Mouse (Mus musculus) intestine, embryonic 16.5 days (tissue): ENCODE data around the gene Rad9a. TPM values are rescaled to one million over a fixed set of nuclear protein-coding genes. Genes with fewer than 3 reads are reported as not detected.

Experiments used
- ATAC-seq: fragments of 200-750 bp; cut with Nextera tagmentation; 2 replicates; pipeline ENCODE4 v1.8.0; 2017; ENCODE audit warnings: moderate TSS enrichment, moderate library complexity
- H3K27ac ChIP-seq: fragments of 300-500 bp; sonication (generic); 2 replicates; pipeline ENCODE4 v1.5.1; 2014; ENCODE audit warnings: mild to moderate bottlenecking, low read length
- H3K27me3 ChIP-seq: fragments of 300-500 bp; sonication (generic); replicated peaks from 2 replicates; pipeline ENCODE4 v1.6.1; 2014; ENCODE audit warnings: low read length, control low read depth, mixed read lengths; ENCODE audit not compliant: control insufficient read depth, insufficient read depth
- H3K36me3 ChIP-seq: fragments of 300-500 bp; sonication (generic); 2 replicates; pipeline ENCODE4 v1.6.1; 2014; ENCODE audit warnings: low read length, control low read depth; ENCODE audit not compliant: control insufficient read depth, insufficient read depth
- H3K4me1 ChIP-seq: fragments of 300-500 bp; sonication (generic); 2 replicates; pipeline ENCODE4 v1.6.1; 2014; ENCODE audit warnings: low read length, control low read depth, mixed read lengths; ENCODE audit not compliant: control insufficient read depth, insufficient read depth
- H3K4me2 ChIP-seq: fragments of 300-500 bp; sonication (generic); 2 replicates; pipeline ENCODE4 v1.6.1; 2014; ENCODE audit warnings: low read depth, low read length, control low read depth
- H3K4me3 ChIP-seq: fragments of 300-500 bp; sonication (generic); 2 replicates; pipeline ENCODE4 v1.5.1; 2014; ENCODE audit warnings: mild to moderate bottlenecking, low read length
- H3K9ac ChIP-seq: fragments of 300-500 bp; sonication (generic); 2 replicates; pipeline ENCODE4 v1.6.1; 2014; ENCODE audit warnings: low read depth, low read length
- H3K9me3 ChIP-seq: fragments of 300-500 bp; sonication (generic); 2 replicates; pipeline ENCODE4 v1.6.1; 2016; ENCODE audit warnings: low read length, control low read depth; ENCODE audit not compliant: control insufficient read depth
- WGBS: fragments of 180-500 bp; shearing (Covaris S2); extraction: QIAGEN DNeasy Blood & Tissue Kit; methylation state at CpG from one replicate; pipeline ENCODE4 v1.1.7; 2014; 5-methylcytosine and 5-hydroxymethylcytosine counted together
- polyA plus RNA-seq: library from polyadenylated mRNA; unstranded; fragments of >200 nt; fragmentation: Nextera tagmentation; extraction: Ambion mirVana; gene quantifications from 2 replicates; pipeline ENCODE4 v1.2.1, GENCODE M21; 2015

Gene Rad9a
- polyA plus RNA-seq, 1 experiment from 2014 or later = 34.2 TPM

DNA sequence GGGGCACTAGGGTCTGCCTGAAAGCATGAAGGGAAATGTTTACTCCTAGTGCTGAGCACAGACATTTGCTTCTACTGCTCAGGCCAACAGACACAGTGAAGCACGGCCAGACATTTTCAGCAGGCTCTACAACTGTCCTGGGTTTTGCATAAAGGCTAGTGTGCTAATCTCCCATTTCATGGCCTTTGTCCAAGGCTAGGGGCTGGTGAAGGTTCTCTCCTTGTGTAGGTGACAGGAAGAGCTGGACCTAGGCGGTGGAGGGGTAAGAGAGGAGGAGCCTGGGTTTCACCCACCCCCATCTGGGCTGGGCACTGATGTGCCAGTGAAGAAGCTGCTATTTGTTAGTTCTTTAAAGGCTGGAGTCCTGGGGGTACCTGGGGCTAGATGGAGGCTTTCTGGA, 36.7 kb downstream of the Rad9a start:
- Histone ChIP-seq H3K4me2 (no peak overlapping the region), H3K9me3 (no peaks in the 10 kb centered on the region), H3K4me1 (peaks cover 12% of the 10 kb centered on the region), H3K27me3 (no peaks in the 10 kb centered on the region), H3K4me3 (no peak overlapping the region), H3K27ac (no peak overlapping the region), H3K36me3 (no peaks in the 10 kb centered on the region; the same call in 1 of the 2 replicates), H3K9ac (no peak overlapping the region)
- 72% methylated on average over 2 of the region's 2 CpGs for WGBS
- no peak for ATAC-seq

DNA sequence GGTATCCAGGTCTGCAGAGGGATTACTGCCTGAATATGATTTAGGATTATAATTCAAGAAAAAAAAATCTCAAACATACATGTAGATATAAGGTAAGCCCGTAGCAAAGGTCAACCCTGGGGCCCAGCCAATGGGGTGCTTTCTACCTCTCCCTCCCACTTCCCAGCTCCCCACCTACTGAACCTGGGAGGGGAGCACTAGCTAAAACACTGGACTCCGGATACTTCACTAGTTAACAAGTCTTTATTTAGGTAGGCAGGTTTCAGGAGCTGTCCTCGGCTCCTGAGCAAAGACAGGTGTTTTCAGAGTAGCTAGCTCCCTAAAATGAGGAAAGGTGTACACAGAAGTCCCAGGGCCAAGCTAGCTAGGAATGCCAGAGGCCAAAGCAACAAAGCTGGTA, 37.4 kb downstream of the Rad9a start:
- H3K4me2 ChIP-seq = no peak overlapping the region
- H3K27me3 ChIP-seq = no peaks in the 10 kb centered on the region
- ATAC-seq = no peak
- H3K4me1 ChIP-seq = peaks cover 12% of the 10 kb centered on the region
- 0 out of 2 replicates have a peak overlapping the region, but pooled peaks have one; percentile 8 for H3K9ac ChIP-seq
- peaks cover 6% of the 10 kb centered on the region; the same call in 1 of the 2 replicates for H3K36me3 ChIP-seq
- no peak overlapping the region for H3K27ac ChIP-seq
- no peak overlapping the region for H3K4me3 ChIP-seq
- 71% methylated on average over 3 of the region's 3 CpGs for WGBS
- H3K9me3 ChIP-seq = no peaks in the 10 kb centered on the region

DNA sequence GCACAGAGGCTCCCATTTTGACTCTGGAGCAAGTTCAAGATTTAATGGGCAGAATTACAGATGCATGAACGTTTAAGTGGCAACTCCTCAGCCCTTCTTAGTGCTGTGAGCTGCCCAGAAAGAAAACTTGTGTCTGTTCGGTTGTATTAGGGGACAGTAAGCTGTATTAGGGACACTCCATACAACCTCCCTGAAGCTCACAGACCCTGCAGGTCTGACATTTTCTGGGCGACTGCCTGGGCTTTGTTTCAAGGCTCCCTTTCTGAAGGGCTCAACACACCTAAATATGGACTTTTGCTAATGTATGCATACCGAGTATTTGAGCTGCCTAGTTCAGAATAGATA, 37.9 kb downstream of the Rad9a start:
- Histone ChIP-seq H3K4me2 (peak overlapping the region; percentile 49), H3K9ac (peak overlapping the region; percentile 85), H3K27ac (peak overlapping the region; percentile 34), H3K27me3 (no peaks in the 10 kb centered on the region), H3K9me3 (no peaks in the 10 kb centered on the region), H3K4me3 (peak overlapping the region; percentile 76), H3K4me1 (peaks cover 12% of the 10 kb centered on the region), H3K36me3 (peaks cover 7% of the 10 kb centered on the region; the same call in 1 of the 2 replicates)
- ATAC-seq = peak; percentile 35; the same call in 1 of the 2 replicates
- WGBS = 31% methylated on average over 4 of the region's 4 CpGs

DNA sequence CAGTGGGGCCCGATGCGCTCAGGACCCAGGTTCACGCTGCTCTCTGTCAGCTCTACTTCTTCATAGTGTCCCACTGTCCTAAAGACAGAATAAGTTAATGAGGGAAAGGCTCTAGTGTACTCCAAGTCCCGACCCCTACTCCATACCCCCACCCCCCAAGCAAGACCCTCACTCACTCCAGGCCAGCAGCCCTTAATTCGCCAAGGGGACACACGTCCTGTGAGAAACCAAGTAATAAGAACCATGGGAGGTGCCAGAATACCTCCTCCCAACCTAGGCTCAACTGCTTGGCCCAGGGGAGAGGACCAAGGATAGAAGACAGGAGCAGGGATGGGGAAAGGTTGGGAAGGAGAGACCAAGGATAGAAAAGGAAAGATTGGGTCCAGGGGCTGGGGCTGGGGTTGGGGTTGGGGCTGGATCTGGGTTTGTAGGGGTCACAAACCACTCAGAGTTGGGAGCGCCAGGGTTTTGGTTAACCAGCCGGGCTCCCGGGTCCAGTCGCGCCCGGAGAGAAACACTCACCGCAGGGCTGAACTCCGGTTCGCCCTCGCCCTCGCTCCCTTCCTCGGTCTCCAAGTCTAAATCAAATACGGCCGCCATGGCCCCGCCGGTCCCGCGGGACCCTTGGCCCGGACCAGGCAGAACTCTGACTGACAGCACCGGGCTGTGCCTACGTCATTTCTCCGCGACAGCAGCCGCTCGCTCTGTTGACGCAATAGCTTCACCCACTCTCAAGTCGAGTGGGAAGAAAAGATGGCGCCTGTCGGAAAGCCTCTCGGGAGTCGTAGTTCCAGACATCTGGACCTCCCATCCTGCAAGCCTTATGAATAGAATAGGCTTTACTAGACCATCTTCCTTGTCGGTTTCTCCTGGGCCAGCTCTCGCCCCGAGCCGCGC, 38.6 kb downstream of the Rad9a start, which contains the start of gene Rps6kb2:
Rps6kb2 (minus strand) TSS at position 709 of the 897 bp plus-strand sequence.
- H3K27ac ChIP-seq = peak within 1 kb of the TSS; percentile 34
- no peaks in the 10 kb centered on the region for H3K9me3 ChIP-seq
- ATAC-seq = peak; percentile 84
- peak within 1 kb of the TSS; percentile 95 for H3K4me2 ChIP-seq
- H3K4me3 ChIP-seq = peak within 1 kb of the TSS; percentile 76
- H3K27me3 ChIP-seq = no peaks in the 10 kb centered on the region
- H3K9ac ChIP-seq = peak within 1 kb of the TSS; percentile 85
- peaks cover 12% of the 10 kb centered on the region for H3K4me1 ChIP-seq
- 7% methylated on average over 42 of the region's 42 CpGs for WGBS
- H3K36me3 ChIP-seq = peaks cover 7% of the 10 kb centered on the region; the same call in 1 of the 2 replicates

DNA sequence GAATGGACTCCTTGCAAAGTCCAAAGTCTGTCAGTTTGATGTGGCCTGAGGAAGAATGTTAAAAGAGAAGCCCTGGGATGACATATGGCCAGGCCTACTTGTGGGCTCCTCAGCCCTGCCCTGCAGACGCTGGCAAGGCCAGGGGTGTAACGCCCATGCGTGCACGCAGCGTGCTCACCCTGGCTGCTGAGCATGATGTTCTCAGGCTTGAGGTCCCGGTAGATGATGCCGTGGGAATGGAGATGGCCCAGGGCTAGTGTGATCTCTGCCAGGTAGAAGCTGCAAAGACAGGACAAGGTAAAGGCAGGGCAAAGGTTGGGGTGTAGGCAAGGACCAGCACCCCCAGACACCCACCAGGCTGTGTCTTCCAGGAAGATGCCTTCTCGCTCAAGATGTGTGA, 42.4 kb downstream of the Rad9a start:
- Histone ChIP-seq H3K36me3 (peaks cover 19% of the 10 kb centered on the region), H3K9ac (no peak overlapping the region), H3K4me2 (no peak overlapping the region), H3K9me3 (no peaks in the 10 kb centered on the region), H3K27me3 (no peaks in the 10 kb centered on the region), H3K27ac (no peak overlapping the region), H3K4me1 (peaks cover 9% of the 10 kb centered on the region), H3K4me3 (no peak overlapping the region)
- ATAC-seq = no peak
- WGBS = 97% methylated on average over 8 of the region's 8 CpGs

DNA sequence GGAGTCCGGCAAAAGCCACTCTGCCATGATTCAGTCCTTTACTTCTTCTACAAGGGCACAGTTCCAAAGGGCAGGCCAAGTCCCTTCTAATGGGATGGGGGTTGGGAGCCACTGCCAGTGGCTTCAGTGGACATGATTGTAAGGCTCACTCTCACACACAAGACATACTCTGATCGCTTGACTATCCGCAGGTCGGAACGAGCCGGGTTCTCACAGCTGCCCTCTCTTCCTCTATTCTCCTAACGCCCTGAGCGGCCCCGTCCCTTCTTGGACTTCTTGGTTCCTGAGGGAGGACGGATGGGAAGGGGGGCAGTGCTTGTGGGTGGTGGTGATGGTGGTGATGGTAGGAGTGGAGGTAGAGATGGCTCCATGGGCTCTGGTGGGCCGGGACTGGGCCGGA, 44.7 kb downstream of the Rad9a start:
- WGBS = 86% methylated on average over 12 of the region's 12 CpGs
- H3K27ac ChIP-seq = no peak overlapping the region
- no peaks in the 10 kb centered on the region for H3K9me3 ChIP-seq
- no peaks in the 10 kb centered on the region for H3K4me1 ChIP-seq
- H3K9ac ChIP-seq = no peak overlapping the region
- H3K27me3 ChIP-seq = no peaks in the 10 kb centered on the region
- peaks cover 25% of the 10 kb centered on the region for H3K36me3 ChIP-seq
- H3K4me3 ChIP-seq = no peak overlapping the region
- H3K4me2 ChIP-seq = no peak overlapping the region
- no peak for ATAC-seq

DNA sequence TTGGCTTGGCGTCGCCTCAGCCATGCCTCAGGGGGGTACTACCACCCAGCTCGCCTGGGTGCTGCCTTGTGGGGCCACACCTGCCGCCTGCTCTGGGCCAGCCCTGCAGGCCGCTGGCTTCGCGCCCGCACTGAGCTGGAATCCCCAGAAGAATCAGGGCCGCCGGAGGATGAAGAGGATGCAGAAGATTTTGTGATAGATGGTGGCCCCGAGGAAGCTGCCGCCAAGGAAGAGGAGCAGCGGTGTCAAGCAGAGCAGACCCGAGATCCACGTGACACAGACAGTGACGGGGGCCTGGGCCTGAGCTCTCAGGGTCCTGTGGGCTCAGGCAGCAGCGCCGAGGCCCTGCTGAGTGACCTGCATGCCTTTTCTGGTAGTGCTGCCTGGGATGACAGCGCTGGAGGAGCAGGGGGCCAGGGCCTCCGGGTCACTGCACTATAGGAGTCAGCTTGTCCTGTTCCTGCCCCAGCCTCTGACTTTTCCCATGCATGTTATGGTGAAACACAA, 45.3 kb downstream of the Rad9a start:
- Histone ChIP-seq H3K27me3 (no peaks in the 10 kb centered on the region), H3K27ac (no peak overlapping the region), H3K9me3 (no peaks in the 10 kb centered on the region), H3K4me3 (no peak overlapping the region), H3K9ac (no peak overlapping the region), H3K36me3 (peaks cover 29% of the 10 kb centered on the region), H3K4me2 (no peak overlapping the region), H3K4me1 (0 out of 2 replicates have a peak, but pooled peaks cover 1% of the 10 kb centered on the region)
- no peak for ATAC-seq
- 78% methylated on average over 20 of the region's 20 CpGs for WGBS

DNA sequence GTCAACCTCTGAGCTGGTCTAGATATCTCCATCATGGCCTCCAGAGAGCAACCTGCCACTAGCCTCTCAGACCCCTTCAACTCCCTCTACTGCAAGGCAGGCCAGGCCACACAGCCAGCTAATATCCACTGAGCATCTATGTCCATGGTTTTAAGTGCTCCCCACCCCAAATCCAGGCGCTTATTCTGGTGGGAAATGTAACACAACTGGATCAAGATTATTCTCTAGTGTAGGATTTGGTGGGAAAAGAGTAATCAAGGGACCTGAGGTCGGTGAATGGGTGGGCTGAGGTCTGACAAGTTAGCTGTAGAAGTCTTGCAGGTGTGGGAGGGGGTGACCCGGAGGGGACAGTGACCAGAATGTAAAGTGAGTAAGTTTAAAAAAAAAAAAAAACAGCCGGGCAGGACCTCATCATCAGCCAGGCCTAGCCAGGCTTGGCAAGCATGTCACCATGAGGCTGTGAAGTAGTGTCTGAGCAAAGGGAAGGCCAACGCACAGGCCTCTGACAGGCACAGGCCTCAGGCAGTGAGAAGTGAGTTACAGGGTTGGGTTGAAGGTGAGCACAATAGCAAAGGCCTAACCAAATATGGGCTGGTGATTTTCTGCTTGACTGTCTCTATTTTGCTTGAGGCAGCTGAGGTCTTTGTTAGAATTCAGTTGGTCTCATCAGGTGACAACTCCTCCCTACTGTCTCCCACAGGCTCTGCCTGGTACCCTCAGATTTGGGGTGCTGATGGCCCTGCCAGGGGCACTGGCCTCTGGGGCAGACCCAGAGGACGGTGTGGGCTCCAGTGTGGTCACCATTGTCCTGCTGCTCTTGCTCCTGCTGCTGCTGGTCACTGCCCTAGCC, 46.0 kb downstream of the Rad9a start:
- Histone ChIP-seq H3K27me3 (no peaks in the 10 kb centered on the region), H3K9me3 (no peaks in the 10 kb centered on the region), H3K36me3 (peaks cover 36% of the 10 kb centered on the region), H3K4me3 (no peak overlapping the region), H3K4me1 (peaks cover 7% of the 10 kb centered on the region; the same call in 1 of the 2 replicates), H3K4me2 (no peak overlapping the region), H3K27ac (no peak overlapping the region), H3K9ac (no peak overlapping the region)
- no peak for ATAC-seq
- WGBS = 73% methylated on average over 6 of the region's 6 CpGs
